Mouse (Mus musculus) hindbrain, embryonic 16.5 days (tissue): Measurements from ENCODE around the gene Kcnb1. TPM values are rescaled to one million over a fixed set of nuclear protein-coding genes. Genes with fewer than 3 reads are reported as not detected.

Experiments used
- ATAC-seq: fragments of 200-750 bp; cut with Nextera tagmentation; 2 replicates; pipeline ENCODE4 v1.8.0; 2017; ENCODE audit warnings: moderate TSS enrichment, moderate library complexity
- H3K27ac ChIP-seq: fragments of 300-500 bp; sonication (generic); 2 replicates; pipeline ENCODE4 v1.5.1; 2014; ENCODE audit warnings: low read depth, mild to moderate bottlenecking, control low read depth, low read length, moderate library complexity
- H3K27me3 ChIP-seq: fragments of 300-500 bp; sonication (generic); replicated peaks from 2 replicates; pipeline ENCODE4 v1.6.1; 2014; ENCODE audit warnings: low read length; ENCODE audit not compliant: control insufficient read depth, insufficient read depth
- H3K36me3 ChIP-seq: fragments of 300-500 bp; sonication (generic); 2 replicates; pipeline ENCODE4 v1.6.1; 2014; ENCODE audit warnings: mild to moderate bottlenecking, low read length, moderate library complexity, mixed read lengths; ENCODE audit not compliant: control insufficient read depth, insufficient read depth
- H3K4me1 ChIP-seq: fragments of 300-500 bp; sonication (generic); 2 replicates; pipeline ENCODE4 v1.6.1; 2014; ENCODE audit warnings: low read depth, low read length; ENCODE audit not compliant: control insufficient read depth, insufficient read depth
- H3K4me2 ChIP-seq: fragments of 300-500 bp; sonication (generic); 2 replicates; pipeline ENCODE4 v1.6.1; 2014; ENCODE audit warnings: mild to moderate bottlenecking, low read length, control low read depth, moderate library complexity
- H3K4me3 ChIP-seq: fragments of 300-500 bp; sonication (generic); 2 replicates; pipeline ENCODE4 v1.5.1; 2014; ENCODE audit warnings: mild to moderate bottlenecking, low read length, control low read depth, moderate library complexity
- H3K9ac ChIP-seq: fragments of 300-500 bp; sonication (generic); 2 replicates; pipeline ENCODE4 v1.6.1; 2014; ENCODE audit warnings: low read depth, mild to moderate bottlenecking, control low read depth, low read length, moderate library complexity
- H3K9me3 ChIP-seq: fragments of 300-500 bp; sonication (generic); 2 replicates; pipeline ENCODE4 v1.6.1; 2014; ENCODE audit warnings: mild to moderate bottlenecking, low read length, moderate library complexity; ENCODE audit not compliant: control insufficient read depth
- WGBS: fragments of 180-500 bp; shearing (Covaris S2); extraction: QIAGEN DNeasy Blood & Tissue Kit; methylation state at CpG from one replicate; pipeline ENCODE4 v1.1.7; 2014; 5-methylcytosine and 5-hydroxymethylcytosine counted together
- polyA plus RNA-seq: library from polyadenylated mRNA; unstranded; fragments of >200 nt; fragmentation: Nextera tagmentation; extraction: Ambion mirVana; gene quantifications from 2 replicates; pipeline ENCODE4 v1.2.1, GENCODE M21; 2015

Kcnb1 gene
- polyA plus RNA-seq, 1 experiment from 2014 or later, result 3.2 TPM

- Histone ChIP-seq H3K4me2 (no peak overlapping the region), H3K4me3 (no peak overlapping the region), H3K9ac (no peak overlapping the region), H3K27me3 (no peaks in the 10 kb centered on the region), H3K27ac (no peak overlapping the region), H3K36me3 (peaks cover 49% of the 10 kb centered on the region), H3K4me1 (peaks cover 4% of the 10 kb centered on the region; the same call in 1 of the 2 replicates), H3K9me3 (no peaks in the 10 kb centered on the region)
- ATAC-seq, result no peak
- 89% methylated on average over 8 of the region's 8 CpGs for WGBS
These were observed 141.1 kb downstream of the Kcnb1 start for GRCm38 (mm10) chr2:167048698-167049358.

DNA sequence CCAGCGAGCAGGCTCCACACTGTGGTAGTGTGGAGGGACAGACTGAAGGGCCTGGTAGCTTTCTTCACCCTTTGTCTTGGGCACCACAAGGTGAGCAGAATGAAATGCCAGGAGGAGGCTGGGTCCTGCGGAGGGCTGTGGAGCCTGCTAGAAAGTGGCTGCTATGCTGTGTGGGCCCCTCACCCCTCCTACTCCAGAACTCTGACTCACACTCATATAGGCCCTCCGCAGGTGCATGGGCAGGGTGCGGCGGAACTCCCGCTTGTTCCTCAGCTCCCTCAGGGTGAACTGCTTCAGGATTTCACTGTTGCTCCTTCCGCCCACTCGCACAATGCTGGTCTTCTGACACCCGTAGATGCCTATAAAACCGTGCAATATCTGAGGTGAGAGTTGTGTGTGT is 141.7 kb downstream of the Kcnb1 start:
- Histone ChIP-seq H3K9ac (no peak overlapping the region), H3K36me3 (peaks cover 55% of the 10 kb centered on the region), H3K27me3 (no peaks in the 10 kb centered on the region), H3K4me1 (no peaks in the 10 kb centered on the region), H3K9me3 (no peaks in the 10 kb centered on the region), H3K4me3 (no peak overlapping the region), H3K27ac (no peak overlapping the region), H3K4me2 (no peak overlapping the region)
- 94% methylated on average over 10 of the region's 10 CpGs for WGBS
- no peak for ATAC-seq

Other genes starting within 250 kb of the Kcnb1 start
- 104 and 113 TPM in 2 replicates for gene Stau1, start 193.9 kb downstream of the Kcnb1 start, polyA plus RNA-seq
- 34.9 and 38.1 TPM in 2 replicates for gene Ddx27, start 175.0 kb downstream of the Kcnb1 start, polyA plus RNA-seq
- gene Znfx1, start 127.1 kb downstream of the Kcnb1 start, polyA plus RNA-seq, result 6.8 and 7.6 TPM in 2 replicates
- gene Ptgis, start 50.4 kb upstream of the Kcnb1 start, polyA plus RNA-seq, result 4.2 and 5.5 TPM in 2 replicates
- 19.7 and 22.6 TPM in 2 replicates for gene B4galt5, start 159.0 kb upstream of the Kcnb1 start, polyA plus RNA-seq
- 18.7 and 19.9 TPM in 2 replicates for gene Slc9a8, start 231.6 kb upstream of the Kcnb1 start, polyA plus RNA-seq